Mouse (Mus musculus) spleen, adult 2 months (tissue): ENCODE measurements at regions not wholly inside any gene's neighbourhood (a gene's known extent, or its start where the extent isn't known, plus 50 kb on each side); places are given as distances from the start of the nearest gene placed in this dataset.

Experiments used
- DNase-seq, 2 experiments: peaks; one replicate each; pipeline versions ENCODE4 v3.0.0 to v3.0.0-alpha.2; 2012 to 2021; ENCODE audit warnings: low spot score in 2 of 2, low read depth in 1 of 2
- H3K27ac ChIP-seq: fragments of 200-500 bp; 2 replicates; pipeline ENCODE4 v1.5.1; 2012; ENCODE audit warnings: low read length, inconsistent platforms; ENCODE audit not compliant: insufficient read depth
- H3K27me3 ChIP-seq: fragments of 200-500 bp; 2 replicates; pipeline ENCODE4 v1.6.1; 2012; ENCODE audit warnings: mild to moderate bottlenecking, moderate library complexity, low read length, inconsistent platforms; ENCODE audit not compliant: control insufficient read depth, insufficient read depth
- H3K36me3 ChIP-seq: fragments of 200-500 bp; 2 replicates; pipeline ENCODE4 v1.6.1; 2012; ENCODE audit warnings: mild to moderate bottlenecking, low read length, inconsistent platforms; ENCODE audit not compliant: control insufficient read depth, insufficient read depth
- H3K4me1 ChIP-seq: fragments of 200-500 bp; 2 replicates; pipeline ENCODE4 v1.6.1; 2011; ENCODE audit warnings: inconsistent platforms; ENCODE audit not compliant: control insufficient read depth, insufficient read depth, insufficient read length
- H3K4me3 ChIP-seq: fragments of 200-500 bp; 2 replicates; pipeline ENCODE4 v1.5.1; 2011; ENCODE audit warnings: mild to moderate bottlenecking, inconsistent platforms; ENCODE audit not compliant: insufficient read depth, insufficient read length; ENCODE audit errors: extremely low read depth
- CTCF ChIP-seq: fragments of 200-500 bp; IDR thresholded peaks from 2 replicates; pipeline ENCODE4 v1.5.1; 2011; ENCODE audit warnings: mild to moderate bottlenecking, inconsistent platforms; ENCODE audit not compliant: insufficient read depth, insufficient read length, insufficient replicate concordance; ENCODE audit errors: extremely low read depth
- POLR2A ChIP-seq: fragments of 200-500 bp; IDR thresholded peaks from 2 replicates; pipeline ENCODE4 v1.6.1; 2011; ENCODE audit warnings: low read depth, low read length, inconsistent platforms
- WGBS: fragments of 180-500 bp; shearing (Covaris S2); methylation state at CpG from one replicate; pipeline ENCODE4 v1.1.7; 2018; 5-methylcytosine and 5-hydroxymethylcytosine counted together

DNA sequence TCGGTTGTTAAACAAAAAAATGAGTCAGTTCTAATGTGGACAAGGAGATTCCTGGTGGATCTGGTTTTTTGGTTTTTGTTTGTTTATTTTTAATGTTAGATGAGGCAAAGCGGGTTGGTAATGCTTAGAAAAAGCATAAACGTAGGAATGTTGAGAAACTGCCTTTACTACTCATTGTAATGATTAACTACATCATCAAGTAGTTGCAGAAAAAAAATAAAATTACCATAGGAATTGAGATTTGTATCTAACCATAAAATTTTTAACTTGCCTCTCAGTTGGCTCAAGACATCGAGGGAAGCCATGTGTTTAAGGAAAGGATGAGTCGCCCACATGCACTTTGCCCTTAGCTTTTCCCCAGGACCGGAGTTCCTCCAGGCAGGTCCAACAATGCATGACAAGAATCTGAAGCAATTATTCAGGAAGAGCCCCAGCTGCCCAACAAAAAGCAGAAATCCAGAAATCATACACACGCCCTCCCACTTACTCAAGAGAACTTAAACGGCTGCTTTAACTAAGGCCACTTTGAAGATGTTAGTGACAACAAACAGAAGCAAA is 545.5 kb downstream of the Lmo4 start:
- 86% methylated on average over 8 of the region's 8 CpGs for WGBS
- Histone ChIP-seq H3K4me3 (no peak overlapping the region), H3K4me1 (no peaks in the 10 kb centered on the region), H3K27me3 (no peaks in the 10 kb centered on the region), H3K36me3 (no peaks in the 10 kb centered on the region), H3K27ac (no peak overlapping the region)
- no peak for TF ChIP-seq CTCF
- TF ChIP-seq POLR2A, result no peak
- DNase-seq, result no peak

DNA sequence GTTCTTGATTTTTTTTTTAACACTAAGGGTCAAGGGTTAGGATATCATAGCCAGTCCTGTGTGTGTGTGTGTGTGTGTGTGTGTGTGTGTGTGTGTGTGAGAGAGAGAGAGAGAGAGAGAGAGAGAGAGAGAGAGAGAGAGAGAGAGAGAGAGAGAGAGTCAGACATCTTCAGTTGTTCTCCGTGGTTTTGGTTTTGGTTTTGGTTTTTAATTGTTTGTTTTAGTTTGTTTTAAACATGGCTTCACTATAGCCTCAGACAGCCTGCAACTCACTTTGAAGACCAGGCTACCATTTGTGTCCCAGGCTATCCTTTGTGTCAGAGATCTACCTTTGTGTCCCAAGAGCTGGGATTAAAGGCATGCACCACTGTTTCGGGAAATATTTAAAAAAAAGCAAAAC is 557.8 kb downstream of the Lmo4 start:
- H3K27me3 ChIP-seq, result no peaks in the 10 kb centered on the region
- H3K27ac ChIP-seq, result peak overlapping the region; percentile 84
- H3K4me1 ChIP-seq, result no peaks in the 10 kb centered on the region; the same call in 1 of the 2 replicates
- TF ChIP-seq POLR2A (no peak), CTCF (no peak)
- no peaks in the 10 kb centered on the region for H3K36me3 ChIP-seq
- H3K4me3 ChIP-seq, result peak overlapping the region; percentile 32; the same call in 1 of the 2 replicates
- WGBS, result 45% methylated on average over 2 of the region's 2 CpGs
- DNase-seq, result no peak

DNA sequence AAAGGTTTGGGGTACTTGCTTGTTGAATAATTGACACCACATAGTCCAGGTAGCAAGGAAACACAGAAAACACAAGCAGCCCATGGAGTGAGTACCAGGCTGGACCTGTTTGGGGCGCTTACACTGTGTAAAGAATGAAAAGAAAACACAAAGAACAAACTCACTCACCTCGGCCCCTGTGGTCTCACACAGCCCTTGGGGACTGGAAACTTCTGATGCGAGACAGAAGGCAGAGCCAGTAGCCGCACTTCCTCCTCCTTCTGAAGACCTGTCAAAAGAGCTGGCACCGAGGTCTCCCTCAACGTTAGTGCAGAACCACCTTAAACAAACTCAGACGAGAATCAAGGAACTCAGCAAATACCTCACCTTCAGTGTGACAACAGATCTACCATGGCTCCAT is 558.2 kb downstream of the Lmo4 start:
- peak; percentile 76 to 82 for DNase-seq
- Histone ChIP-seq H3K36me3 (no peaks in the 10 kb centered on the region), H3K4me3 (peak overlapping the region; percentile 32; the same call in 1 of the 2 replicates), H3K4me1 (no peaks in the 10 kb centered on the region; the same call in 1 of the 2 replicates), H3K27me3 (no peaks in the 10 kb centered on the region), H3K27ac (peak overlapping the region; percentile 84)
- TF ChIP-seq POLR2A, result no peak
- no peak for TF ChIP-seq CTCF
- WGBS, result 6% methylated on average over 7 of the region's 7 CpGs

DNA sequence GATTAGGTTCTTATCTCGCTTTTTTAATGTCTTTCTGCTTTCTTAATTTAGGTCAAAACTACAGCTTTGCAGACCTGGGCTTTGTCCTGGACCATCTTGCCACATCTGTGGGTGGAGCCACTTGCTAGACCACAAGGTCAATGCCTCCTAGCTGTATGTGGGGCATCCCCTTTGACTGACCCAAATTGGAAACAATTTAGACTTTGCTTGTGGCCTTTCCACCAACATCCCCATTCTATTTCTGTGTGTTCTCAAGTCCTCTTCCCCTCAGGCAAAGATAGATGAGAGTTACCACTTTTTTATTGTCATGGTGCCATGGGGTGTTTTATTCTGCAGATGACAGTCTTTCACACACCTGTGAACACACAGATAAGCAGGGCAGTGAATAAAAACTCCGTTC is 572.0 kb downstream of the Lmo4 start:
- no peak for DNase-seq
- Histone ChIP-seq H3K27me3 (no peaks in the 10 kb centered on the region), H3K27ac (no peak overlapping the region), H3K4me1 (peaks cover 2% of the 10 kb centered on the region; the same call in 1 of the 2 replicates), H3K4me3 (no peak overlapping the region), H3K36me3 (no peaks in the 10 kb centered on the region)
- TF ChIP-seq POLR2A, result no peak
- no peak for TF ChIP-seq CTCF
- 76% methylated on average over 2 of the region's 2 CpGs for WGBS

DNA sequence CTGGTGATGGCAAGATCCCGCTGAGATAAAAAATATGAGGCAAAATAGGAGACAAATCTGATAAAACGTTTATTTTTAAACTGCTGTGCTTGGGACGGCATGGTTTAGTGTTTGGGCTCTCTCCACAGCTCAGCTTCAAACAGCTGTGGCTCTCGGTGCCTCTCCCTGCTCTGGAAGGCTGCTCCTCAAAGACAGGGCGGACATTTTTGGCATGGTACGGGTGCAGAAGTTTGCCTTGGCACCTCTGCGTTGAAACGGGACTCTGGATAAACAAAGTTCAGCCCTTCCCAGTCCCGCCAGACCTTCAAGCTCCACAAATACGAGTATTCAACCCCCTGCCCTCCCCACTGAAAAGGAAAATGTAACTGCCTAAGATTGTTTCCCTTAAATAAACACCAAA is 573.8 kb downstream of the Lmo4 start:
- WGBS, result 87% methylated on average over 10 of the region's 10 CpGs

DNA sequence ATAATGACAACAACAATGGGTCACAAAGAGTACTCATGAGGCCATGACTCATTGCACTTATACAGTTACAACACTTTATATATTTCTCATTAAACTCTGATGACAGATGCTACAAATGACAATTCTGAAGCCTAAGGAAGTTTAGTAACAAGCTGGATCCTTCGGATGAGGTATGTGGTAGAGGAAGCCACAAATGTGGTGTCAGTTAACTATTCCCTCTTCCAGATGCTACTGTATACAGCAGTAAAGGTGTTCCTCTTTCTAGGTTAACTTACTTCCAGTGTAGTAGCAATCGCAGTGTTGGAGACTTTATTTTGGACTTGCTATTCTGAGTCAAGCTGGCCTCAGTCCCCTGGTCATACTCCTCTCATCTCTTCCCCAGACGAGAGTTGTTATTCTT is 580.1 kb downstream of the Lmo4 start:
- Histone ChIP-seq H3K27me3 (no peaks in the 10 kb centered on the region), H3K4me1 (no peaks in the 10 kb centered on the region), H3K27ac (no peak overlapping the region), H3K4me3 (no peak overlapping the region), H3K36me3 (no peaks in the 10 kb centered on the region)
- WGBS, result 46% methylated on average over 3 of the region's 3 CpGs
- no peak for DNase-seq
- no peak for TF ChIP-seq CTCF
- TF ChIP-seq POLR2A, result no peak

More for the DNA sequence above, 573.8 kb downstream of the Lmo4 start:
- Histone ChIP-seq H3K4me1 (peaks cover under 1% of the 10 kb centered on the region; the same call in 1 of the 2 replicates), H3K36me3 (no peaks in the 10 kb centered on the region), H3K27me3 (no peaks in the 10 kb centered on the region), H3K4me3 (no peak overlapping the region), H3K27ac (no peak overlapping the region)
- DNase-seq, result no peak
- no peak for TF ChIP-seq CTCF
- TF ChIP-seq POLR2A, result no peak

DNA sequence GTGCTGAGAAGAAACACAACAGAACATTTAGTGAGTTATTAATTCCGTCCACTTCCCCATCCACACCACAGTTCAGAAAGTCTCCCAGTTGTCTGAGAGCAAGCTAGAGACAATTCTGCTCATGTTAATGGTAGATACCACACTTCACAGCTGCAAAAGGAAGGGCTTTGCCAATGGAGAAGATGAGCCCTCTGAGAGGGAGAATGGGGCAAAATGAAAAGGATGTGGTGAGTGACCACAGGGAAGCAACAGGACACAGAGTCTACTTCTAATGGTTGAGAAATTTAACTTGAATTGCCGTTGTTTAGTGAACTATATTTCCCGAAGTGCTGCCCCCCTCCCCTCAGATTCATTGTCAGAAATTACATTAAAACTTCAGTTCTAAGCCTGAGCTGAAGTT is 582.7 kb downstream of the Lmo4 start:
- no peak for DNase-seq
- TF ChIP-seq POLR2A, result no peak
- no peak for TF ChIP-seq CTCF
- WGBS, result 36% methylated on average over 3 of the region's 3 CpGs
- Histone ChIP-seq H3K4me1 (no peaks in the 10 kb centered on the region), H3K27me3 (no peaks in the 10 kb centered on the region), H3K4me3 (no peak overlapping the region), H3K36me3 (no peaks in the 10 kb centered on the region), H3K27ac (no peak overlapping the region)
